Mouse (Mus musculus) bone marrow macrophage, adult 2 months (primary cell): ENCODE data around the gene Tbc1d24.

Experiments
- CTCF ChIP-seq: IDR thresholded peaks from 2 replicates; pipeline ENCODE4 v1.5.1; 2012; ENCODE audit warnings: low read depth, mild to moderate bottlenecking, low read length, moderate library complexity
- POLR2A ChIP-seq: IDR thresholded peaks from 2 replicates; pipeline ENCODE4 v1.6.1; 2012; ENCODE audit warnings: mild to moderate bottlenecking, low read depth, low read length, borderline replicate concordance

DNA sequence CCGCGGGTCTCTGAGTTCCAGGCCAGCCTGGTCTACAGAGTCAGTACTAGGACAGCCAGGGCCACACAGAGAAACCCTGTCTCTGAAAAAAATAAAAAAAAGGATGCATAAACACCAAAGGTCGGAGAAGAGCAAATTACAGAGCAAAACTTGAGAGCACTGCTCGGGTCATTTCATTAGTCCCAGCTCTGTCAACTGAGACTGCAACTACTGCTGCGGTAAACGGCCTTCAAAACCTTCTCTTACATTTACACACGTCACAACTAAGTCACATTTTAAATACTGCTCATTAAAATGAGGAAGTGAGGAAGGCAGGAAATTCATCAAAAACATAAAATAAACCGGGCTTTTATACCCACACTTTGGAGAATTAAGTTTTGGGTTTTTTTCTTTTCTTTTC lies 12.5 kb downstream of the Tbc1d24 start:
- TF ChIP-seq CTCF = no peak
- TF ChIP-seq POLR2A = no peak
